Mouse (Mus musculus): ENCODE results near the gene Cep83. TPM values are rescaled to one million over a fixed set of nuclear protein-coding genes. Genes with fewer than 3 reads are reported as not detected.

Cep83 gene
- total and polyA plus RNA-seq, 2 experiments from 2014 or later, result 17.9 to 28.4 TPM

GRCm38 (mm10) chr10:94777576-94777975 lies 89.1 kb downstream of the Cep83 start:
- Histone ChIP-seq H3K4me3 (ENCODE audit: low read depth, low read length) (no peak overlapping the region), H3K36me3 (ENCODE audit: insufficient read depth) (peaks cover 3% of the 10 kb centered on the region; the same call in 1 of the 2 replicates), H3K4me2 (ENCODE audit: low read depth) (no peak overlapping the region), H3K9ac (no peak overlapping the region), H3K9me3 (ENCODE audit: low read length) (no peaks in the 10 kb centered on the region), H3K27ac (ENCODE audit: low read depth, low read length) (no peak overlapping the region), H3K4me1 (ENCODE audit: insufficient read depth) (no peaks in the 10 kb centered on the region), H3K27me3 (ENCODE audit: insufficient read depth, low read length) (no peaks in the 10 kb centered on the region)
- DNase-seq (no peak), ATAC-seq (0 out of 2 replicates have a peak, but pooled peaks have one; percentile 16)
- TF ChIP-seq CTCF (IDR thresholded peaks at IDR 0.05; ENCODE audit: low read depth), result no peak
- WGBS, result 75% methylated on average over 3 of the region's 3 CpGs

GRCm38 (mm10) chr10:94779319-94779718 lies 90.9 kb downstream of the Cep83 start:
- Histone ChIP-seq H3K4me1 (ENCODE audit: insufficient read depth) (no peaks in the 10 kb centered on the region), H3K27me3 (ENCODE audit: insufficient read depth, low read length) (no peaks in the 10 kb centered on the region), H3K4me3 (ENCODE audit: low read depth, low read length) (no peak overlapping the region), H3K27ac (ENCODE audit: low read depth, low read length) (no peak overlapping the region), H3K4me2 (ENCODE audit: low read depth) (no peak overlapping the region), H3K36me3 (ENCODE audit: insufficient read depth) (peaks cover 3% of the 10 kb centered on the region; the same call in 1 of the 2 replicates), H3K9ac (no peak overlapping the region), H3K9me3 (ENCODE audit: low read length) (no peaks in the 10 kb centered on the region)
- DNase-seq (no peak), ATAC-seq (no peak)
- 97% methylated on average over 4 of the region's 4 CpGs for WGBS
- no peak for TF ChIP-seq CTCF (IDR thresholded peaks at IDR 0.05; ENCODE audit: low read depth)

GRCm38 (mm10) chr10:94780618-94781262 lies 92.3 kb downstream of the Cep83 start:
- no peak overlapping the region for H3K9ac ChIP-seq
- ATAC-seq, result no peak
- H3K4me1 ChIP-seq (ENCODE audit: insufficient read depth), result no peaks in the 10 kb centered on the region
- WGBS, result 79% methylated on average over 3 of the region's 3 CpGs
- no peaks in the 10 kb centered on the region for H3K27me3 ChIP-seq (ENCODE audit: insufficient read depth, low read length)
- DNase-seq, result no peak
- no peak overlapping the region for H3K4me3 ChIP-seq (ENCODE audit: low read depth, low read length)
- H3K9me3 ChIP-seq (ENCODE audit: low read length), result no peaks in the 10 kb centered on the region
- H3K27ac ChIP-seq (ENCODE audit: low read depth, low read length), result no peak overlapping the region
- no peak for TF ChIP-seq CTCF (IDR thresholded peaks at IDR 0.05; ENCODE audit: low read depth)
- peaks cover 3% of the 10 kb centered on the region; the same call in 1 of the 2 replicates for H3K36me3 ChIP-seq (ENCODE audit: insufficient read depth)
- H3K4me2 ChIP-seq (ENCODE audit: low read depth), result no peak overlapping the region

GRCm38 (mm10) chr10:94789205-94789604 lies 100.8 kb downstream of the Cep83 start:
- 60% methylated on average over 3 of the region's 3 CpGs for WGBS
- TF ChIP-seq CTCF (IDR thresholded peaks at IDR 0.05; ENCODE audit: low read depth), result no peak
- Histone ChIP-seq H3K4me3 (ENCODE audit: low read depth, low read length) (no peak overlapping the region), H3K4me2 (ENCODE audit: low read depth) (no peak overlapping the region), H3K9me3 (ENCODE audit: low read length) (no peaks in the 10 kb centered on the region), H3K27me3 (ENCODE audit: insufficient read depth, low read length) (no peaks in the 10 kb centered on the region), H3K36me3 (ENCODE audit: insufficient read depth) (peaks cover 14% of the 10 kb centered on the region), H3K4me1 (ENCODE audit: insufficient read depth) (no peaks in the 10 kb centered on the region), H3K9ac (no peak overlapping the region), H3K27ac (ENCODE audit: low read depth, low read length) (no peak overlapping the region)
- DNase-seq (no peak), ATAC-seq (no peak)

- DNase-seq, result no peak
- Histone ChIP-seq H3K9ac (no peak overlapping the region), H3K27me3 (ENCODE audit: insufficient read depth, low read length) (no peaks in the 10 kb centered on the region), H3K4me1 (ENCODE audit: insufficient read depth) (no peaks in the 10 kb centered on the region), H3K36me3 (ENCODE audit: insufficient read depth) (peaks cover 34% of the 10 kb centered on the region), H3K4me2 (ENCODE audit: low read depth) (no peak overlapping the region), H3K9me3 (ENCODE audit: low read length) (no peaks in the 10 kb centered on the region), H3K27ac (ENCODE audit: low read depth, low read length) (no peak overlapping the region), H3K4me3 (ENCODE audit: low read depth, low read length) (no peak overlapping the region)
- TF ChIP-seq CTCF (IDR thresholded peaks at IDR 0.05; ENCODE audit: low read depth), result no peak
- WGBS, result 95% methylated on average over 3 of the region's 3 CpGs
- ATAC-seq, result no peak
Observed at GRCm38 (mm10) chr10:94793914-94794313, 105.5 kb downstream of the Cep83 start.

GRCm38 (mm10) chr10:94794666-94795244 lies 106.3 kb downstream of the Cep83 start:
- Histone ChIP-seq H3K27ac (ENCODE audit: low read depth, low read length) (no peak overlapping the region), H3K9me3 (ENCODE audit: low read length) (no peaks in the 10 kb centered on the region), H3K27me3 (ENCODE audit: insufficient read depth, low read length) (no peaks in the 10 kb centered on the region), H3K4me1 (ENCODE audit: insufficient read depth) (no peaks in the 10 kb centered on the region), H3K9ac (no peak overlapping the region), H3K4me2 (ENCODE audit: low read depth) (no peak overlapping the region), H3K36me3 (ENCODE audit: insufficient read depth) (peaks cover 30% of the 10 kb centered on the region), H3K4me3 (ENCODE audit: low read depth, low read length) (no peak overlapping the region)
- peak; percentile 80; the same call in 1 of the 2 replicates for ATAC-seq
- no peak for DNase-seq
- TF ChIP-seq CTCF (IDR thresholded peaks at IDR 0.05; ENCODE audit: low read depth), result no peak
- 53% methylated on average over 5 of the region's 5 CpGs for WGBS

- Histone ChIP-seq H3K36me3 (ENCODE audit: insufficient read depth) (peaks cover 23% of the 10 kb centered on the region), H3K4me2 (ENCODE audit: low read depth) (no peak overlapping the region), H3K4me3 (ENCODE audit: low read depth, low read length) (no peak overlapping the region), H3K9me3 (ENCODE audit: low read length) (no peaks in the 10 kb centered on the region), H3K27ac (ENCODE audit: low read depth, low read length) (no peak overlapping the region), H3K9ac (no peak overlapping the region), H3K27me3 (ENCODE audit: insufficient read depth, low read length) (no peaks in the 10 kb centered on the region), H3K4me1 (ENCODE audit: insufficient read depth) (no peaks in the 10 kb centered on the region)
- ATAC-seq (no peak), DNase-seq (no peak)
- no peak for TF ChIP-seq CTCF (IDR thresholded peaks at IDR 0.05; ENCODE audit: low read depth)
- WGBS, result 85% methylated on average over 5 of the region's 5 CpGs
Observed at GRCm38 (mm10) chr10:94798128-94798527, 109.7 kb downstream of the Cep83 start.

Measured in forebrain, postnatal 0 days (tissue).